31 mouse cellular contexts compared by ENCODE assay signal in the genomic region with DNA sequence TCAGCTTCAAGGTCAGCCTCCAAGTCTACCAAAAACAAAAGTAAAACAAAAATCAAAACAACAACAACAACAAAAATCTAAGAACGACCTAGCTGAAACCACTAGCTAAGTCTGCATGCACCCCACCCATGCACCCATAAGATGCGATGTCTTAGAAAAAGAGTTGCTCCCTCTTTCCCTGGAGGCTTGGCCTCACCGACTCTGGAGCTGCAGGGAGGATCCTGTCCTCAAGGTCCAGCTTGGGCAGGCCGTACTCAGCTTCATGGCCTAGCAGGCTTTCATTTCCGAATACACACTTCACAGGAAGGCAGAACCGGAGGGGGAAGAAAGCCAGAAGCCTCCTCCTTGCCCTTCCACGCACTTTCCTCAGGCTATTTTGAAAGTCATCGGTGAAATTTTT. TPM values are rescaled to one million over a fixed set of nuclear protein-coding genes. Genes with fewer than 3 reads are reported as not detected.
DNase-seq lines count a peak whose midpoint lies in the region; ATAC-seq lines count a peak whose summit lies in the region.
"Had no signal": no experiment of that assay in that cellular context is flagged by ENCODE, and none has a peak within 500 bp of the region (broad histone marks: within the 10 kb centered on the region; RNA-seq: fewer than 3 reads in every experiment).

No protein-coding gene starts in this region.

- 0% methylated on average over 8 of the region's 8 CpGs for WGBS in hindbrain, embryonic 11.5 days
- WGBS in hindbrain, embryonic 12.5 days: 1% methylated on average over 8 of the region's 8 CpGs
- under 1% methylated on average over 8 of the region's 8 CpGs for WGBS in midbrain, embryonic 10.5 days
- WGBS in midbrain, embryonic 13.5 days: 0% methylated on average over 8 of the region's 8 CpGs

- ATAC-seq in hindbrain, embryonic 11.5 days (ENCODE audit: low FRiP score): no peak
- ATAC-seq in hindbrain, embryonic 12.5 days (ENCODE audit: low FRiP score): no peak
- ATAC-seq in midbrain, embryonic 13.5 days: no peak
- peak; percentile 20 for ATAC-seq in activated CD4-positive, CD25-positive, alpha-beta regulatory T cell, adult 4 months
- ATAC-seq: CD4-positive, CD25-positive, alpha-beta regulatory T cell, adult 4 months; forebrain, embryonic 14.5 days; forebrain, postnatal 0 days had no signal

- H3K27ac ChIP-seq in hindbrain, embryonic 11.5 days (ENCODE audit: low read depth, low read length): no peak overlapping the region
- H3K27ac ChIP-seq in hindbrain, embryonic 12.5 days: no peak overlapping the region
- H3K27ac ChIP-seq in midbrain, embryonic 10.5 days (replicated peaks): no peak overlapping the region
- no peak overlapping the region for H3K27ac ChIP-seq in midbrain, embryonic 13.5 days
- H3K27ac ChIP-seq: embryonic facial prominence, embryonic 12.5 days; embryonic facial prominence, embryonic 15.5 days; heart, embryonic 15.5 days; hindbrain, embryonic 10.5 days; hindbrain, embryonic 15.5 days had no signal

- H3K4me1 ChIP-seq in hindbrain, embryonic 11.5 days (replicated peaks; ENCODE audit: control insufficient read depth, insufficient read depth, low read length): 0 out of 2 replicates have a peak, but pooled peaks cover 2% of the 10 kb centered on the region
- peaks cover 1% of the 10 kb centered on the region for H3K4me1 ChIP-seq in hindbrain, embryonic 12.5 days
- peaks cover 23% of the 10 kb centered on the region for H3K4me1 ChIP-seq in midbrain, embryonic 10.5 days
- peaks cover 3% of the 10 kb centered on the region for H3K4me1 ChIP-seq in midbrain, embryonic 13.5 days (replicated peaks)

- H3K9ac ChIP-seq in hindbrain, embryonic 11.5 days (ENCODE audit: low read depth, low read length): no peak overlapping the region
- H3K9ac ChIP-seq in hindbrain, embryonic 12.5 days: no peak overlapping the region
- H3K9ac ChIP-seq in midbrain, embryonic 13.5 days (replicated peaks): no peak overlapping the region
- H3K9ac ChIP-seq: embryonic facial prominence, embryonic 12.5 days; embryonic facial prominence, embryonic 15.5 days; forebrain, postnatal 0 days; heart, embryonic 12.5 days; heart, embryonic 15.5 days; hindbrain, embryonic 15.5 days had no signal

- H3K4me2 ChIP-seq in hindbrain, embryonic 11.5 days (replicated peaks; ENCODE audit: low read depth, low read length): no peak overlapping the region
- H3K4me2 ChIP-seq in hindbrain, embryonic 12.5 days (replicated peaks): no peak overlapping the region
- H3K4me2 ChIP-seq in midbrain, embryonic 13.5 days (replicated peaks): no peak overlapping the region
- H3K4me2 ChIP-seq: embryonic facial prominence, embryonic 12.5 days; embryonic facial prominence, embryonic 15.5 days; heart, embryonic 12.5 days; heart, embryonic 15.5 days; hindbrain, embryonic 15.5 days had no signal

- H3K4me3 ChIP-seq in hindbrain, embryonic 11.5 days (ENCODE audit: low read depth, low read length): no peak overlapping the region
- H3K4me3 ChIP-seq in hindbrain, embryonic 12.5 days: no peak overlapping the region
- H3K4me3 ChIP-seq in midbrain, embryonic 10.5 days: no peak overlapping the region
- no peak overlapping the region for H3K4me3 ChIP-seq in midbrain, embryonic 13.5 days (replicated peaks)
- H3K4me3 ChIP-seq: embryonic facial prominence, embryonic 12.5 days; embryonic facial prominence, embryonic 15.5 days; heart, embryonic 12.5 days; heart, embryonic 15.5 days; hindbrain, embryonic 10.5 days; hindbrain, embryonic 15.5 days had no signal

- peak; percentile 56 for DNase-seq in hindbrain, embryonic 11.5 days (ENCODE audit: low spot score)
- peak; percentile 45 for DNase-seq in midbrain, embryonic 10.5 days (ENCODE audit: low spot score)
- peak; percentile 15 for DNase-seq in R1 (ENCODE audit: low read depth, low spot score)
- DNase-seq in ovary, adult 18-20 months (ENCODE audit: low spot score): no peak
- DNase-seq in ovary, postnatal 14 days (ENCODE audit: low spot score): no peak
- DNase-seq: adrenal gland, postnatal 10 days; adrenal gland, postnatal 36 days; cerebellum, adult 18-20 months; cerebellum, adult 9-10 months; cerebellum, postnatal 36 days; gastrocnemius, postnatal 25 days; heart, adult 18-20 months; heart, postnatal 10 days; heart, postnatal 36 days had no signal

- no peaks in the 10 kb centered on the region for H3K36me3 ChIP-seq in hindbrain, embryonic 11.5 days (ENCODE audit: control insufficient read depth, insufficient read depth, low read length)
- H3K36me3 ChIP-seq in hindbrain, embryonic 12.5 days: no peaks in the 10 kb centered on the region
- no peaks in the 10 kb centered on the region for H3K36me3 ChIP-seq in midbrain, embryonic 10.5 days
- H3K36me3 ChIP-seq in midbrain, embryonic 13.5 days: no peaks in the 10 kb centered on the region
- H3K36me3 ChIP-seq: embryonic facial prominence, embryonic 12.5 days; embryonic facial prominence, embryonic 15.5 days; heart, embryonic 12.5 days; heart, embryonic 15.5 days; hindbrain, embryonic 10.5 days; hindbrain, embryonic 15.5 days had no signal

- no peaks in the 10 kb centered on the region for H3K9me3 ChIP-seq in hindbrain, embryonic 11.5 days (ENCODE audit: control insufficient read depth, low read length)
- H3K9me3 ChIP-seq in hindbrain, embryonic 12.5 days (replicated peaks): no peaks in the 10 kb centered on the region
- no peaks in the 10 kb centered on the region for H3K9me3 ChIP-seq in midbrain, embryonic 10.5 days (replicated peaks)
- H3K9me3 ChIP-seq in midbrain, embryonic 13.5 days: no peaks in the 10 kb centered on the region
- H3K9me3 ChIP-seq: embryonic facial prominence, embryonic 12.5 days; embryonic facial prominence, embryonic 15.5 days; heart, embryonic 12.5 days; heart, embryonic 15.5 days; hindbrain, embryonic 10.5 days; hindbrain, embryonic 15.5 days had no signal

- peaks cover 86% of the 10 kb centered on the region for H3K27me3 ChIP-seq in hindbrain, embryonic 11.5 days (ENCODE audit: control insufficient read depth, insufficient read depth, low read length)
- peaks cover 97% of the 10 kb centered on the region for H3K27me3 ChIP-seq in hindbrain, embryonic 12.5 days
- H3K27me3 ChIP-seq in midbrain, embryonic 10.5 days (ENCODE audit: low read depth, poor library complexity, severe bottlenecking): peaks cover 100% of the 10 kb centered on the region
- peaks cover 96% of the 10 kb centered on the region for H3K27me3 ChIP-seq in midbrain, embryonic 13.5 days

RNA-seq across cellular contexts. Expression of gene Vax2, which starts 6.0 kb away (rescaled TPM):
- polyA plus RNA-seq in hindbrain, embryonic 11.5 days (2014; fragmentation: Nextera tagmentation; extraction: Ambion mirVana): 0.23 and 0.39 TPM in 2 replicates
- not detected in 2 replicates for polyA plus RNA-seq in hindbrain, embryonic 12.5 days (2016; fragmentation: Nextera tagmentation; extraction: Ambion mirVana)
- 0.60 and 1.9 TPM in 2 replicates for polyA plus RNA-seq in midbrain, embryonic 10.5 days (2016; fragmentation: Nextera tagmentation; extraction: Ambion mirVana)
- polyA plus RNA-seq in midbrain, embryonic 13.5 days (2015; fragmentation: Nextera tagmentation; extraction: Ambion mirVana): 0.32 and 0.46 TPM in 2 replicates
- polyA plus RNA-seq in activated CD4-positive, CD25-positive, alpha-beta regulatory T cell, adult 4 months (2017; shearing (Covaris generic)): under 1 TPM in 1 of 2 experiments, not detected in 1; 0.45 TPM
- polyA plus RNA-seq: cortical plate, adult 2 months; forebrain, embryonic 14.5 days; forebrain, postnatal 0 days; frontal cortex, adult 2 months; gonadal fat pad, adult 2 months; heart, embryonic 15.5 days; hindbrain, embryonic 15.5 days had no signal

RNA-seq across cellular contexts. Expression of gene Atp6v1b1, which starts 25.8 kb away (rescaled TPM):
- polyA plus RNA-seq in hindbrain, embryonic 11.5 days (2014; fragmentation: Nextera tagmentation; extraction: Ambion mirVana): 0.15 TPM in 1 of 2 replicates, not detected in the other
- polyA plus RNA-seq in hindbrain, embryonic 12.5 days (2016; fragmentation: Nextera tagmentation; extraction: Ambion mirVana): 0.23 TPM in 1 of 2 replicates, not detected in the other
- polyA plus RNA-seq in midbrain, embryonic 10.5 days (2016; fragmentation: Nextera tagmentation; extraction: Ambion mirVana): not detected in 2 replicates
- not detected in 2 replicates for polyA plus RNA-seq in midbrain, embryonic 13.5 days (2015; fragmentation: Nextera tagmentation; extraction: Ambion mirVana)
- not detected for polyA plus RNA-seq in activated CD4-positive, CD25-positive, alpha-beta regulatory T cell, adult 4 months (2017; shearing (Covaris generic))
- polyA plus RNA-seq: C2C12; CD4-positive, CD25-positive, alpha-beta regulatory T cell, adult 4 months; cortical plate, adult 2 months; forebrain, embryonic 11.5 days; forebrain, embryonic 14.5 days; heart, embryonic 12.5 days; heart, embryonic 15.5 days; hindbrain, embryonic 10.5 days; hindbrain, embryonic 15.5 days had no signal

RNA-seq across cellular contexts. Expression of gene Cd207, which starts 39.4 kb away (rescaled TPM):
- not detected in 2 replicates for polyA plus RNA-seq in hindbrain, embryonic 11.5 days (2014; fragmentation: Nextera tagmentation; extraction: Ambion mirVana)
- polyA plus RNA-seq in hindbrain, embryonic 12.5 days (2016; fragmentation: Nextera tagmentation; extraction: Ambion mirVana): not detected in 2 replicates
- not detected in 2 replicates for polyA plus RNA-seq in midbrain, embryonic 10.5 days (2016; fragmentation: Nextera tagmentation; extraction: Ambion mirVana)
- not detected in 2 replicates for polyA plus RNA-seq in midbrain, embryonic 13.5 days (2015; fragmentation: Nextera tagmentation; extraction: Ambion mirVana)
- not detected for polyA plus RNA-seq in activated CD4-positive, CD25-positive, alpha-beta regulatory T cell, adult 4 months (2017; shearing (Covaris generic))
- polyA plus RNA-seq: C2C12; CD4-positive, CD25-positive, alpha-beta regulatory T cell, adult 4 months; cortical plate, adult 2 months; embryonic facial prominence, embryonic 12.5 days; embryonic facial prominence, embryonic 15.5 days; forebrain, embryonic 11.5 days; forebrain, embryonic 14.5 days; forebrain, postnatal 0 days; gonadal fat pad, adult 2 months; heart, embryonic 12.5 days; hindbrain, embryonic 10.5 days; hindbrain, embryonic 15.5 days had no signal

RNA-seq across cellular contexts. Expression of gene Ankrd53, which starts 45.4 kb away (rescaled TPM):
- 0.12 TPM in 1 of 2 replicates, not detected in the other for polyA plus RNA-seq in hindbrain, embryonic 11.5 days (2014; fragmentation: Nextera tagmentation; extraction: Ambion mirVana)
- polyA plus RNA-seq in hindbrain, embryonic 12.5 days (2016; fragmentation: Nextera tagmentation; extraction: Ambion mirVana): 0.13 TPM in 1 of 2 replicates, not detected in the other
- 0.24 TPM in 1 of 2 replicates, not detected in the other for polyA plus RNA-seq in midbrain, embryonic 10.5 days (2016; fragmentation: Nextera tagmentation; extraction: Ambion mirVana)
- 0.17 and 0.21 TPM in 2 replicates for polyA plus RNA-seq in midbrain, embryonic 13.5 days (2015; fragmentation: Nextera tagmentation; extraction: Ambion mirVana)
- polyA plus RNA-seq in activated CD4-positive, CD25-positive, alpha-beta regulatory T cell, adult 4 months (2017; shearing (Covaris generic)): not detected
- polyA plus RNA-seq: CD4-positive, CD25-positive, alpha-beta regulatory T cell, adult 4 months; cortical plate, adult 2 months; embryonic facial prominence, embryonic 15.5 days; forebrain, embryonic 14.5 days; forebrain, postnatal 0 days; frontal cortex, adult 2 months; heart, embryonic 12.5 days; hindbrain, embryonic 10.5 days had no signal

RNA-seq across cellular contexts. Expression of gene Tex261, which starts 58.6 kb away (rescaled TPM):
- 48.1 and 50.1 TPM in 2 replicates for polyA plus RNA-seq in hindbrain, embryonic 11.5 days (2014; fragmentation: Nextera tagmentation; extraction: Ambion mirVana)
- 62.2 and 65.8 TPM in 2 replicates for polyA plus RNA-seq in hindbrain, embryonic 12.5 days (2016; fragmentation: Nextera tagmentation; extraction: Ambion mirVana)
- polyA plus RNA-seq in midbrain, embryonic 10.5 days (2016; fragmentation: Nextera tagmentation; extraction: Ambion mirVana): 81.6 and 81.7 TPM in 2 replicates
- 61.7 and 64.4 TPM in 2 replicates for polyA plus RNA-seq in midbrain, embryonic 13.5 days (2015; fragmentation: Nextera tagmentation; extraction: Ambion mirVana)
- 10 to 100 TPM; 76.3 to 79.6 TPM for polyA plus RNA-seq in activated CD4-positive, CD25-positive, alpha-beta regulatory T cell, adult 4 months (2017; shearing (Covaris generic))

Comparison
In these comparisons a context has a peak if more than half of its experiments do, and no peak if none do; other contexts are left out.
1. DNase-seq: peak in hindbrain, embryonic 11.5 days (single experiment), midbrain, embryonic 10.5 days (single experiment) and R1 (single experiment); none in ovary, adult 18-20 months (single experiment) and ovary, postnatal 14 days (single experiment).